ENCODE assay signal across 20 mouse cellular contexts in the genomic region with DNA sequence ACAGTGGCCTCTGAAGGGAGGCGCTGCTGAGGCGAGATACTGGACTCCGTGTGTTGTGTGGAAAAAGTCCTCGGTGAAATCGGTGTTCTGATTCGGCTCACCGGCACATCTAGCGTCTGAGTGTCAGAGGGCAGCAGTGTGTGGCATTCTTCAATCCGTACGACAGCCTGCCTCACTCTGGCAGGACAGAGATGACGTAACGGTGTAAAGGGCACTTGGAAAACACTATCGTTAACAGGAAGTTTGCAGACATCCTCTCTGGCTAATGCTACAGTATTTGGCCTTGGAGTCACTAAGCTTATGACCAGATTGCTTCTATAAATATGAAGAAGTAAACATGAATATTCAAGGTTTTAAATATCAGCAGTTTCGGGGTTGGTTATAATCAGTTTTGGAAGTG.
"Had no signal": no experiment of that assay in that cellular context is flagged by ENCODE, and none has a peak within 500 bp of the region (broad histone marks: within the 10 kb centered on the region; RNA-seq: fewer than 3 reads in every experiment).

No protein-coding gene starts in this region.

- H3K4me3 ChIP-seq: liver, embryonic 15.5 days; midbrain, embryonic 10.5 days; midbrain, embryonic 12.5 days; myocyte; neural tube, embryonic 13.5 days; neural tube, embryonic 15.5 days had no signal

- H3K4me1 ChIP-seq: liver, embryonic 15.5 days; midbrain, embryonic 10.5 days; midbrain, embryonic 12.5 days; neural tube, embryonic 13.5 days; neural tube, embryonic 15.5 days had no signal

- ATAC-seq: midbrain, embryonic 16.5 days had no signal

- H3K9ac ChIP-seq: liver, embryonic 15.5 days; lung, embryonic 14.5 days; midbrain, embryonic 12.5 days; neural tube, embryonic 13.5 days; neural tube, embryonic 15.5 days had no signal

- H3K4me2 ChIP-seq: liver, embryonic 15.5 days; lung, embryonic 14.5 days; midbrain, embryonic 12.5 days; neural tube, embryonic 13.5 days; neural tube, embryonic 15.5 days had no signal

- H3K27ac ChIP-seq: liver, embryonic 15.5 days; midbrain, embryonic 10.5 days; midbrain, embryonic 12.5 days; neural tube, embryonic 13.5 days; neural tube, embryonic 15.5 days had no signal

- H3K27me3 ChIP-seq: liver, embryonic 15.5 days; midbrain, embryonic 12.5 days; neural tube, embryonic 13.5 days; neural tube, embryonic 15.5 days had no signal

- H3K36me3 ChIP-seq: liver, embryonic 15.5 days; midbrain, embryonic 10.5 days; midbrain, embryonic 12.5 days had no signal

- DNase-seq: lung, adult 18-20 months; lung, embryonic 14.5 days; lung, postnatal 10 days; lung, postnatal 4 days; midbrain, embryonic 14.5 days; retina, postnatal 1 day; right cerebral cortex, adult 18-20 months; right cerebral cortex, postnatal 25 days; right cerebral cortex, postnatal 4 days; spleen, adult 18-20 months; thymus, adult 18-20 months; thymus, postnatal 14 days; thymus, postnatal 36 days had no signal
